Mouse (Mus musculus) lung, postnatal 10 days (tissue): Measurements from ENCODE around the gene Slc6a19.

Experiments used
- DNase-seq: peaks from one replicate; pipeline ENCODE4 v3.0.0; 2021

The Slc6a19 gene

DNA sequence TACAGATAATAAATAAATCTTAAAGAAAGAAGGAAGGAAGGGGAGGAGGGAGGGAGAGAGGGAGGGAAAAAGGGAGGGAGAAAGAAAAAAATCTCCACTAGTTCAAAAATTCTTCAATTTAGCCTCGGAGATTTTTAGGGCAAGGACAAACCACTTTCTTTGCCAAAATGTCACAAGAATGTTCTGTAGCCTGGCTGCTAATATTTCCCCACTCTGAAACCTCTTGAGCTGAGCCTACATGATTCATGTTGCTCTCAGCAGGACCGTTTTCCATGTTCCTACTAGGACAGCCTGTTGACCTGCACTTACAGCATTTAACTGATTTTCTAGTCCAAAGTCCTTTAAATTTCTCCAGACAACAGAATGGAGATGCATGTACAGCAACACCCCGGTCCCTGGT lies 49.7 kb downstream of the Slc6a19 start:
- DNase-seq, result no peak

DNA sequence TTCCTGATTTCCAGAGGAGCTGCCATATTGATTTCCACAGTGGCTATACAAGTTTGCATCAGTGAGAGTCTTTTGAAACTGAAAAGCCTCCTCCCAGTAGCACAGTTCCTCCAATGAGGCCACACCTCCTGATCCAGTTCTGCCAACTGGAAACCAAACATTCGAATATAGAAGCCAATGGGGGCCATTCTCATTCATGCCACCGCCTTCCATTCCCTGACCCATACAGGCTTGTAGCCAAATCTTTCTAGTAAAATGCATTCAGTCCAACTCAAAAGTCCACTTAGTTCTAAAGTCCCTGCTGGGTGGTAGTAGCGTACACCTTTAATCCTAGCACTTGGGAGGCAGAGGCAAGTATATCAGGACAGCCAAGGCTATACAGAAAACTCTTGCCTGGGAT lies 51.4 kb downstream of the Slc6a19 start:
- no peak for DNase-seq

DNA sequence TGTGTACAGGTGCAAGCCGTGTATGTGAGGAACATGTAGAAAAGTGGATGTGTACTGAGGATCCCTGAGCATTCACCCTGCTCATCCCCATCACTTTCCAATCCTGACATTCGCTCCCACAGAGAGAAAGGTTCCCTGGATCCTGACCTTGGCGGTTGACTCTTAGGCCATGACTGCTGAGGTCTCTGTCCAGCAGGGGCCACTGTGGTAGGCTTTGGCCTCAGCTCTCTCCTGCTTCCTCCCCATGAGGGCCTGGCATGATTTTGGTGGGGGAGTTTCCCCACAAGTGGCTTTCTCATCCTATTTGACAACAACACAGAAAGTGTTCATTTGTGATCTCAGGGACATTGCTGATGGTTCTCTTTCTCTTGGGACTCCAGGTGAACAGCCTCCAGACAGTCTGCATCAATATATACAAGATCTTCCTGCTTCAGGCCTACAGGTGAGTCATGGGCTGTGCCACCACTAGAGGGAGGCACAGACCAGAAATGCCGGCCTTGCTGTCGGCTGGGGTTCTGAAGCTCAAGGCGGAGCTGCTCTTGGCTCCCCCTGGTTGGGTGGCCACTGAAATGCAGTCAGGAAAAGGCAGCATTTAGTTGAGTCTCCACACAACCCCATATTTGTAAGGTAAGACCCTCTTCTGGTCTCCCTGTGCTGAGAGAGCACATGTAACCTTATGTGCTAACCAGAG lies 58.1 kb downstream of the Slc6a19 start:
- peak; percentile 56 for DNase-seq

DNA sequence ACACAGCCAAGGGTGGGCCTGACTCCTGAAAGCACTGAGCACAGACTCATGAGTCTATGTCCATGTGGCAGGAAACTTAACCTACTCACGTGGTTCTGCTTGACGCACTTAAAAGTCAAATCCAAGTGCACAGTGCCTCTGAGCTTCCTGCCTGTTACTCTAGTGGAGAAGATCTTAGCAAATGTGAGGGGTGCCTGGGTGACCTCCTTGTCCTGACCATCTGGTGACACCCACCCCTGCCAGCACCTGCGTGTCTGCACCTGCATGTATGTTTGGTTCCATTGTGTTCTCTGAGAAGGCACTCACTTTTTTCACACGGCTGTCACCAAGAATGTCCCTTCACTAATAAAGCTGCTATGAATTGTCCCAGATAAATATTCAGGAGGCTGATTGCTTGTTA lies 63.4 kb downstream of the Slc6a19 start:
- no peak for DNase-seq

DNA sequence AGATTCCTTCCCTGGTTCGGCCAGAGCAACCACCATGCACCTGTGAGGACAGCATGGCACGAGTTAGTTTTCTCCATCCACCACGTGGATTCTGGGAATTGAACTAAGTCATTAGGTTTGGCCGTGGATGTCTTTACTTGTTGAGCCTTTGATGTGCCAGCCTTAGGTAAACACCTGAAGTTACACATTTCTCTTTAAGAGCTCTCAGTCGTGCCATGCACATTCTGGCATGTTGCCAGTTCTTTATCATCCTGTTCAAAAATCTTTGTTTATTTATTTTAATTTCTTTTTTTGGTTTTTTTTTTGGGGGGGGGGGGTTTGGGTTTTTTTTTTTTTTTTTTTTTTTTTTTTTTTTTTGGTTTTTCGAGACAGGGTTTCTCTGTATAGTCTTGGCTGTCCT lies 66.8 kb downstream of the Slc6a19 start:
- DNase-seq, result no peak

DNA sequence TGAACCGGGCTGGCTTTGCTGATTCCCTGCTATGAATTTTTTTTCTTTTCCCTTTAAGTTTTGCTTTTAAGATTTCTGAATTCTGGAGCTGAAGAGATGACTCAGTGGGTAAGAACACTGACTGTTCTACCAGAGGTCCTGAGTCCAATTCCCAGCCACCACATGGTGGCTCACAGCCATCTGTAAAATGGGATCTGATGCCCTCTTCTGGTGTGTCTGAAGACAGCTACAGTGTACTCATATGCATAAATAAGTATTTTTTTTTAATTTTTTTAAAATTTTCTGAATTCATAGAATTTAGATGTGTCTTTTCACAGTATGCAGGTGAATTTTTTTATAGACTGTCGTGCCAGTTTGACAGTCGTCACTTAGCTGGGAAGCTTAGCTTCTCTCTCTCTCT lies 72.8 kb downstream of the Slc6a19 start:
- DNase-seq, result no peak
